Mouse (Mus musculus): ENCODE measurements at regions not wholly inside any gene's neighbourhood (a gene's known extent, or its start where the extent isn't known, plus 50 kb on each side); places are given as distances from the start of the nearest gene placed in this dataset.
A peak's percentile ranks its signal among the peaks of the same experiment; 100 is the strongest.

DNA sequence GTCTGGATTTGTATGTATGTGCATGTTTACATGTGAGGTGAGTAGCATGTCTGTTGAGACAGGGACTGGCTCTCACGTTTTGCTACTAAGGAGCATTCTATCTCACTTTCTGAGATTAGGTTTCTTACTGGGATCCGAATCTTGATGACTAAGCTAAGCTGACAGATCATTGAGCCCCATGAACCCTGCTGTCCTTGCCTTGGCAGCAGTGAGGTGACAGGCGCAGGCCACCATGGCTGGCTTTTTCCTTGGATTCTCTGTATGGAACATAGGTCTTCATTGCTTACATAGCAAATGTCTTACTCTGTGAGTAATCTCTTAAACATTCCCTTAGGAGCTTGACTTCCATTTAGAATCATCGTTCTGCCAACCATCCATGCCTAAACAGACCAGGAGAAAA is 140.3 kb upstream of the Nox3 start:
- no peak for ATAC-seq (ENCODE audit: insufficient number of reproducible peaks, insufficient read depth, low FRiP score, low TSS enrichment, low read depth)
- H3K9me3 ChIP-seq = no peaks in the 10 kb centered on the region
- H3K27me3 ChIP-seq = no peaks in the 10 kb centered on the region
- no peak overlapping the region for H3K4me2 ChIP-seq
- no peaks in the 10 kb centered on the region for H3K36me3 ChIP-seq
- WGBS = 71% methylated on average over 4 of the region's 4 CpGs
- H3K9ac ChIP-seq = no peak overlapping the region
- H3K4me3 ChIP-seq = no peak overlapping the region
- no peak overlapping the region for H3K27ac ChIP-seq
- H3K4me1 ChIP-seq = no peaks in the 10 kb centered on the region

DNA sequence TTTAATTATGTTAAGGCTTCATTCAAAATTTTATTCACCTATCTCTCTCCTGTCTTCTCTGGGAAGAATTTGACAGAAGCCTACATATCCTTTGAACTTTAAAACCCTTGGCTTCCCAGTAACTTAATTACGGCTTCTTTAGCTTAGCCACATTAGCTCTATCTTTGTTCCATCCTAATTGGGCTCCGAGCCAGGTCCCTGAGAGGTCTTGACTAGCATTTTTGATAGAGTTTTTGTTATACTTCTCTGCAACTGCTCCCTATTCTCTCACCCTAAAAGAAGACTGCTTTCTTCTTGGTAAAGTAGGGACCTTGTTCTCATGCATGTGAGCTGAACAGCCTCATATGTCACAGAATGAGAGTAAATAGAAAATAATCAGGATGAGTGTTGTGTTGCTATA is 115.1 kb upstream of the Nox3 start:
- H3K36me3 ChIP-seq = no peaks in the 10 kb centered on the region
- H3K9ac ChIP-seq = no peak overlapping the region
- H3K4me1 ChIP-seq = no peaks in the 10 kb centered on the region
- no peak overlapping the region for H3K4me3 ChIP-seq
- H3K27ac ChIP-seq = no peak overlapping the region
- no peak for ATAC-seq (ENCODE audit: insufficient number of reproducible peaks, insufficient read depth, low FRiP score, low TSS enrichment, low read depth)
- WGBS = 31% methylated on average over 2 of the region's 2 CpGs
- H3K4me2 ChIP-seq = no peak overlapping the region
- H3K27me3 ChIP-seq = no peaks in the 10 kb centered on the region
- H3K9me3 ChIP-seq = no peaks in the 10 kb centered on the region

DNA sequence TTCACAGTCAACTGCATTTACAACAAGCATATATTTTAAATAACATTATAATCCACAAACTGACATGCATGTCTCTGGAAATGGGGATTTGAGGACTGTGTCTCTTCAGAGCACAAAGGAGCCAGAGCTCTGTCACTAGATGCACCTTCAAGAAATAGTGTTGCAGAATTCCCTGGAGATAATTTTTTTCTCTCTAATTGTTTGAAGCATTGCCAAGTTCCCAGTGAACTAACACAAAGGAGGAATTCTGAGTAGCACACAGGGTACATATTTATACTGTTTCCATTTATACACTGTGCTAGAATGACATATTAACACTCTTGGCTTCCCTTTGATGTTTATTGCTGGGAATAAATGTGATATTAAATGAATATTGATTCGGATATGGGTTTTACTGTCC is 107.4 kb upstream of the Nox3 start:
- no peaks in the 10 kb centered on the region for H3K4me1 ChIP-seq
- H3K9ac ChIP-seq = no peak overlapping the region
- no peak overlapping the region for H3K4me3 ChIP-seq
- no peak for ATAC-seq (ENCODE audit: insufficient number of reproducible peaks, insufficient read depth, low FRiP score, low TSS enrichment, low read depth)
- H3K27me3 ChIP-seq = no peaks in the 10 kb centered on the region
- 80% methylated on average over 1 of the region's 1 CpGs for WGBS
- H3K4me2 ChIP-seq = no peak overlapping the region
- H3K27ac ChIP-seq = no peak overlapping the region
- H3K9me3 ChIP-seq = no peaks in the 10 kb centered on the region
- no peaks in the 10 kb centered on the region for H3K36me3 ChIP-seq

DNA sequence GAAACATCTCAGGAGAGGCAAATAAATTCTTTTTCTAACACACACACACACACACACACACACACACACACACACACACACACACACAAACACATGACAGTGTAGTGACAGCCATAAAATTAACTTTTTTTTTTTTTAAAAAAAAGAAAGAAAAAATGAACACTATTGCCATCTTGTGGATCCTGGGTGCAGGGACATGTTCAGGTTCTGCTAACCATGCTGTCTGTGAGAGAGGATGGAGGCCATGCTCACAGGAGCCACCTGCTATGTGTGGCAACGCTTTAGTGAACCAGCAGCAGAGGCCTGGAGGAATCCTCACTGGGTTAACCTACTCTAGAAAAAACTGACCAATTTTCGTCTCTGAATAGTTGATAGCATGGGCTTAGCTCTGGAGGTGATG is 96.5 kb upstream of the Nox3 start:
- no peaks in the 10 kb centered on the region for H3K27me3 ChIP-seq
- no peaks in the 10 kb centered on the region for H3K4me1 ChIP-seq
- WGBS = 24% methylated on average over 2 of the region's 2 CpGs
- H3K9me3 ChIP-seq = no peaks in the 10 kb centered on the region
- H3K4me3 ChIP-seq = no peak overlapping the region
- ATAC-seq (ENCODE audit: insufficient number of reproducible peaks, insufficient read depth, low FRiP score, low TSS enrichment, low read depth) = peak; percentile 48; the same call in 1 of the 2 replicates
- no peaks in the 10 kb centered on the region for H3K36me3 ChIP-seq
- no peak overlapping the region for H3K27ac ChIP-seq
- H3K9ac ChIP-seq = no peak overlapping the region
- H3K4me2 ChIP-seq = no peak overlapping the region

DNA sequence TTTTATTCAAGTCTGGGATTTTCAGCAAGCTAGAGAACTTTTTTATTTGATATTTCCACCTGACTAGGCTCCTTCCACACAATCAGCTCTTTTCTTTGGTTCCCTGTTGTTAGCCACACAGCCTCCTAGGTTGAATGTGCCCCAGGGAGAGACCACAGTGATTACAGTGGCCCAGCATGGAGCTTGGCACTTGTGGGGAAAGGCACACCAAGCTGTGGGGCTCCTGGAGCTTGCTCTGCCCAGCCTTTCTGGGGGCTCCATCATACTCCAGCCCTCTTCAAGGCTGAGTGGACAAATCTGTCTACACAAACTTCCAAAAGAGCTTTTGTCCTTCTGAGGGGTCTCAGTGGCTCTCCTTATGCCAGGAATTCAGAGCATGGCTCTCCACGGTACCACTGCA is 86.1 kb upstream of the Nox3 start:
- Histone ChIP-seq H3K4me1 (no peaks in the 10 kb centered on the region), H3K27me3 (no peaks in the 10 kb centered on the region), H3K27ac (no peak overlapping the region), H3K9ac (no peak overlapping the region), H3K36me3 (no peaks in the 10 kb centered on the region), H3K9me3 (no peaks in the 10 kb centered on the region), H3K4me2 (no peak overlapping the region), H3K4me3 (no peak overlapping the region)
- ATAC-seq (ENCODE audit: insufficient number of reproducible peaks, insufficient read depth, low FRiP score, low TSS enrichment, low read depth) = no peak
- WGBS = 51% methylated on average over 1 of the region's 1 CpGs

DNA sequence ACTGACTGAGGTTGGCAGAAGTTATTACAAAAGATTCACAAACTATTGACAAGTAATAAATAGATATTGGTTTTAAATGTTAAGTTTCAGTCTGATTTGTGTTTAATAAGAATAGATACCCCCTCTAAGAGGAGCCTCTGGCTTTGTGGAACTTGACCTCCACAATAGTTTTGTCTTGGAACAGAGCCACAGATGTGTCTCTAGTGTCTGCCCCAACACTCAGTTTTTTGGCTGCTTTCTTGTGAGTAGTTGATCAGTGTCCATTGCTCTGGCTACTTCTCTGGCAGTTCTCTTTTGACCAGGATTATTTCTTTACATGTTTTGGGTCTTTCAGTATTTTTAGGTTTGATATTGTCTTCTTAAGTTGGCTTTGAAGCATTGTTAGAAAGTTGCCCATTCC is 81.6 kb upstream of the Nox3 start:
- no peaks in the 10 kb centered on the region for H3K9me3 ChIP-seq
- H3K27ac ChIP-seq = no peak overlapping the region
- no peak overlapping the region for H3K4me2 ChIP-seq
- no peaks in the 10 kb centered on the region for H3K36me3 ChIP-seq
- ATAC-seq (ENCODE audit: insufficient number of reproducible peaks, insufficient read depth, low FRiP score, low TSS enrichment, low read depth) = no peak
- H3K4me1 ChIP-seq = no peaks in the 10 kb centered on the region
- H3K9ac ChIP-seq = no peak overlapping the region
- no peak overlapping the region for H3K4me3 ChIP-seq
- H3K27me3 ChIP-seq = no peaks in the 10 kb centered on the region

DNA sequence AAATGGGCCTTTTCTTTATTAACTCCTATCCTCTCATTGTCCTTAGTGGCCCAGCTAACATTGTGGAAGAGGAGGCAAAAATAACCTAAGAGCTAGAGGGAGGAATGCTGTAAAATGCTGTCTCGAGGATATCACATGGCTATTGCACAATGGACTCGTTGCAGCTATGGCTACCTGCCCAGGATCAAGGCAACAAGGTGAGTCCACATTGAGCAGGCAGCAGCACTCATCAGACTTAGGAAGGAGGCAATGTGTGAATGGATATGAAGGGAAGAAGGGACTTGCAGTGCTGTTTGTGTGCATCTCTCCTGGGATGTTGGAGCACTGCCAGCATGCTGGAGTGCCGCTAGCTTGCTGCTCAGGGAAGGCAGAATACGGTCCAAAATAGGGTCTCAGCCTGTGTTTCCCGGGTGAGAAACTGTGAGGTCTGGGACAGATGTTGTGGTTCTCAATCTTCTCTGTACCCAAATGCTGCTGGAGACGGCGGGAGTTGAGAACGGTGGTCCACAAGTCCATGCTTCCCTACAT is 51.8 kb upstream of the Nox3 start:
- H3K9me3 ChIP-seq = no peaks in the 10 kb centered on the region
- ATAC-seq (ENCODE audit: insufficient number of reproducible peaks, insufficient read depth, low FRiP score, low TSS enrichment, low read depth) = no peak
- no peaks in the 10 kb centered on the region for H3K27me3 ChIP-seq
- WGBS = 87% methylated on average over 8 of the region's 8 CpGs
- no peak overlapping the region for H3K4me3 ChIP-seq
- H3K9ac ChIP-seq = no peak overlapping the region
- no peaks in the 10 kb centered on the region for H3K4me1 ChIP-seq
- H3K4me2 ChIP-seq = no peak overlapping the region
- H3K27ac ChIP-seq = no peak overlapping the region
- no peaks in the 10 kb centered on the region for H3K36me3 ChIP-seq

Data from embryonic facial prominence, embryonic 13.5 days (tissue).